Mouse (Mus musculus): ENCODE measurements around the gene Flywch1.
A peak's percentile ranks its signal among the peaks of the same experiment; 100 is the strongest.

Gene Flywch1

DNA sequence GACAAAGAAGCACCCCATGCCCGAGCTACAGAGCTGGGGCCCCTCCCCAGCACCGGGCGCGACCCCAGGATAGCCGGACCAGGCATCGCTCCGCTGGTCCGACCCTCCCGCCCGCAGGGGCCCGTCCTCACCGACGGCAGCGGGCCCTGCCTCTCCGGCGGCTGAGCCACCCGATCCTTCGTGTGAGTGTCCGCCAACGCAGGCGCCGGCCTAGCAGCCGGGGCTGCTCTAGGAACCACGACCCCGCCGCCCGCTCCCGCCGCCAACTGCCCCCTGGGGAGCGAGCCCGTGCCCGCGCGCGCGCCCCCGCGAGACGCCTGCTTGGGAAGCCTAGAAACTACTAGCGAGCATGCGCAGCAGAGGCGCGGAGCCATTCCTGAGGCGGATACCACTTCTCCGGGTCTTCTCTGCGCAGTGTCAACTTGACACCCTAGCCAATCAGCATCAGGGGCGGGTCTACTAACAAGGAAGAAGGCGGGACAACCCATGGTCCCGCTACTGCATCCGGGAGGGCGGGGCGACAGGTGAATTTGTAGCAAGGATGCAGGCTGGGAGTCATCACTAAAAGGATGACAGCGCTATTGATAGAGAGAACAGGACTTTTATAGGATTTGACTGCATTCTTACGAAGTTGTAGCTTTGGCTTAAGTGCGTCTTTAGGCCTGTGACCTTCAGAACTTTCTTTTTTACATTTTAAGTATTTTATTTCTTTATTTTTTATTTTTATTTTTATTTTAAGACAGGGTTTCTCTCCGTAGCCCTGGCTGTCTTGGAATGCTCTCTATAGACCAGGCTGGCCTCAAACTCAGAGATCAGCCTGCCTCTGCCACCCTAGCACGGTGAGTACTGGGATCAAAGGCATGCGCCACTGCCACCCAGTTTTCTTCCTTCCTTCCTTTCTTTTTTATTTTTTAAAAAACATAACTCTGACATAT is at the start of gene Flywch1:
Gene Flywch1, minus strand, starts transcription at position 319 of the 935 bp plus-strand sequence.
- DNase-seq (ENCODE audit: low spot score in 2 of 2): peak; percentile 99 to 100

DNA sequence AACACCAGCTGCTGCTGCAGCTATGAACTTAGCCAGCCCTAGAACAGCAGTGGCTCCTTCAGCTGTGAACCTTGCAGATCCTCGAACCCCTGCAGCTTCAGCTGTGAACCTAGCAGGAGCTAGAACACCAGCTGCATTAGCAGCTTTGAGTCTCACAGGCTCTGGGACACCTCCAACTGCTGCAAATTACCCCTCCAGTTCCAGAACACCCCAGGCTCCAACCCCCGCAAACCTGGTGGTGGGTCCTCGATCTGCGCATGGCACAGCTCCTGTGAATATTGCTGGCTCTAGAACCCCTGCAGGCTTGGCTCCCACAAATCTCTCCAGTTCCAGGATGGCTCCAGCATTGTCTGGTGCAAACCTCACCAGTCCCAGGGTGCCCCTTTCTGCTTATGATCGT is 49.3 kb upstream of the Flywch1 start:
- no peak for DNase-seq (ENCODE audit: low spot score in 2 of 2)

DNA sequence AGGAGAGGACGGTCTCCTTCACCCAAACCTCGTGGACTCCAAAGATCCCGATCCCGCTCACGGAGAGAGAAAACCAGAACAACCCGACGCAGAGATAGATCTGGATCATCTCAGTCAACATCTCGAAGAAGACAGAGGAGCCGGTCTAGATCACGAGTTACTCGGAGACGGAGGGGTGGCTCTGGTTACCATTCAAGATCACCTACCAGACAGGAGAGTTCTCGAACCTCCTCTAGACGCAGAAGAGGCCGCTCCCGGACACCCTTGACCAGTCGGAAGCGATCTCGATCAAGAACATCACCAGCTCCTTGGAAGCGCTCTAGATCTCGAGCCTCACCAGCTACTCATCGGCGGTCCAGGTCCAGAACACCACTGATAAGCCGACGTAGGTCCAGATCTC is 47.8 kb upstream of the Flywch1 start:
- no peak for DNase-seq (ENCODE audit: low spot score in 2 of 2)

DNA sequence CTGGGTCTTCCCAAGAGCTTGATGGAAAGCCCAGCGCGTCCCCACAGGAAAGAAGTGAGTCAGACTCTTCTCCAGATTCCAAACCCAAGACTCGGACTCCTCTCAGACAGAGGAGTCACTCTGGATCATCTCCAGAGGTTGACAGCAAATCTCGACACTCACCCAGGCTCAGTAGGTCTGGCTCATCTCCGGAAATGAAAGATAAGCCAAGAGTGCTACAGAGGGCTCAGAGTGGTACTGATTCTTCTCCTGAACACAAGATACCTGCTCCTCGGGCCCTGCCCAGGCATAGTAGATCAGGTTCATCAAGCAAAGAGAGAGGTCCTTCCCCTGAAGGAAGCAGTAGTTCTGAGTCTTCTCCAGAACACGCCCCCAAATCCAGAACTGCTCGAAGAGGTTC is 47.2 kb upstream of the Flywch1 start:
- no peak for DNase-seq (ENCODE audit: low spot score in 2 of 2)

DNA sequence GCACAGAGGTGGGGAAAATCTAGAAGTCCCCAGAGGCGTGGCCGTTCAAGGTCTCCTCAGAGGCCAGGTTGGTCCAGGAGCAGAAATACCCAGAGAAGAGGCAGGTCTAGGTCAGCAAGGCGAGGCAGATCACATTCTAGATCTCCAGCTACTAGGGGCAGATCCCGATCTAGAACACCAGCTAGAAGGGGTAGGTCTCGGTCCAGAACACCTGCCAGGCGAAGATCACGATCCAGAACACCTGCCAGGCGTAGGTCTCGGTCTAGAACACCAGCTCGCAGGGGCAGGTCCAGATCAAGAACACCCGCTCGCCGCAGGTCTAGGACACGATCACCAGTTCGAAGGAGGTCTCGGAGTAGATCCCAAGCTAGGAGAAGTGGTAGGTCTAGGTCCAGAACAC is 44.2 kb upstream of the Flywch1 start:
- DNase-seq (ENCODE audit: low spot score in 2 of 2): no peak

DNA sequence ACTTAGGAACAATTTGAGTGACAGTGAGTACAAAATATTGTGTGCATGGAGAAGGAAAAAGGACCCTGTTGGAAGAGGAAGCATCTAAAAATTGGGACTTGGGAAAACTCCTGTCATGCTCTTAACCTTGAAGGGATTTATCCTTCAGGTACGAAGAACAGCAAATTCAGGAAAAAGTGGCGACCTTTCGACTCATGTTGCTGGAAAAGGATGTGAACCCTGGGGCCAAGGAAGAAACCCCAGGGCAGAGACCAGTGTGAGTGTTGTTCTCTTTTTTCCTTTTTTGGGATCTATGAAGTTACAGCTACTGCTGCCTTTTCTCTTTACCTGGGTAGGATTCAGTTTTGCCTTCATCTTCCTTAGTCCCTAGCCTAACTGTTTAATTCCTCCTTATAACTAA is 36.5 kb upstream of the Flywch1 start:
- no peak for DNase-seq (ENCODE audit: low spot score in 2 of 2)

DNA sequence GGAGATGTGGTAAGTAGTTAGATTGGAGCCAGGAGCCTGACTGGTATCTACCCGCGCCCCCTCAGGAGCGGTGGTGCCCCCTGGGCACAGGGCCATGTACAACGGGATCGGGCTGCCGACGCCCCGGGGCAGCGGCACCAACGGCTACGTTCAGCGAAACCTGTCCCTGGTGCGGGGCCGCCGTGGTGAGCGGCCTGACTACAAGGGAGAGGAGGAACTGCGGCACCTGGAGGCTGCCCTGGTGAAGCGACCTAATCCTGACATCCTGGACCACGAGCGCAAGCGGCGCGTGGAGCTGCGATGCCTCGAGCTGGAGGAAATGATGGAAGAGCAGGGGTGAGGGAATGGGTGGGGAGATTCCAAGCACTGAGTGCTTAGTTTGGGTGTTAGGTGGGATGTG is 35.5 kb upstream of the Flywch1 start:
- peak in 1 of 2 experiments; percentile 40 for DNase-seq (ENCODE audit: low spot score in 2 of 2)

DNA sequence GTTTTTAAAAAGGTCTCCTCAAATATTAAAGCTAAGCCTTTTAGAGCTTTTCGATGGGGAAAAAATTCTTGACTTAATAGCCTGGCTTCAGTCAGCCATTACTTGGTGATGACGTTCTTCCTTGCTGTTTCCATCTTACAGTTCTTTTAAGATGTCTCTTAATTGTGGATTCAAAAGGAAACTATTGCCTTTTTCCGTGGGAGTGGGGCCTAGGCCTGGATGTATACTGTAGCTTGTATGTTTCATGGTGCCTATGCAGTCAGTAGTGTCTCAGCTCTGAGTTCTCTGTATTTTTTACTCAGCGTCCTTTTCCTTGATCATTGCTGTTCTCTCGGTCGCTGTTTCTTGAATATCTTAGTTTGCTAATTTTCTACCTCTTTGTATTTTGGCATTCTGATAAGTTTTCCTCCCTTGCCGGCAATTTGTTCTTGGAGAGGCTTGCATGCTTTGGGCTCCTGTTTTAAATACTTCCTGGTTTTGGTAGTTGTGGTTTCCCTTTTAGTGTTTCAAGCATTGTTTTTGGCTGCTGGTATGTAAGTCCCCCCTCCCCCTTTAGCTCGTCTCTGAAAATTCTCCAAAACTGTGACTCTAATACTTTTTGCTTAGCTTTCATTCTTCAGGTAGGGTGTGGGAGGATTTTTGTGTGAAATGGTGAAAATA is 33.2 kb upstream of the Flywch1 start:
- DNase-seq (ENCODE audit: low spot score in 2 of 2): no peak

DNA sequence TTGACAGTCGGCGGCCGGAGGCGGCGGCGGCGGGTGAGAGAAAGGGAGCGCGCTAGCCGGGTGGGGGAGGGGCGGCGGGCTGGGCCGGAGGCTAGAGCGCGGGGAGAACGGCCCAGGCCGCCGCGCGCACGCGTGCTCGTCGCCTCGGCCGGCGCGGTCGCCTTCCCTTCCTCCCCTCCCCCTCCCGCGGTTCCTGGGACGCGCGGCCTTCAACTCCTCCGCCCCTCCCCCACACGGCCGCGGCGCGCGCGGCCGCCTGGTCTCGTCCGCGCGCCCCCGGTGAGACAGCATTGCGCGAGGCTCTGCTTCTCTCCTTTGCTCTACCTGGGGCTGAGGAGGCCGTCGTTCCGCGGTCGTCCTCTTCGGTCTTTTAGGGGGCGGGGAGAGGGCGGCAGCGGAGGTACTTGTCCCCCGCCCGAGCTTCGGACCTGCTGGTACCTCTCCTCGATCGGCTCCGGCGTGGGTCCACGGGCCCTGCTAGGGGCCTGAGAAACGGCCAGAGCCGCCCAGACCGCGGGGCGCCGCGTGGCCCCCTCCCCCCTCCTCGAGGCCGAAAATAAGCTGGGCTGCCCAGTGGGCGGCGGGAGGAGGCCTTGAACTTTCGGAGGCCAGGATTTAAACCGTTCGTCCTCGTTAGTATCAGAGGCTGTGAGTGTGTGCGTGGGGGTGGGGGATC is 32.1 kb upstream of the Flywch1 start:
- peak; percentile 56 to 60 for DNase-seq (ENCODE audit: low spot score in 2 of 2)

DNA sequence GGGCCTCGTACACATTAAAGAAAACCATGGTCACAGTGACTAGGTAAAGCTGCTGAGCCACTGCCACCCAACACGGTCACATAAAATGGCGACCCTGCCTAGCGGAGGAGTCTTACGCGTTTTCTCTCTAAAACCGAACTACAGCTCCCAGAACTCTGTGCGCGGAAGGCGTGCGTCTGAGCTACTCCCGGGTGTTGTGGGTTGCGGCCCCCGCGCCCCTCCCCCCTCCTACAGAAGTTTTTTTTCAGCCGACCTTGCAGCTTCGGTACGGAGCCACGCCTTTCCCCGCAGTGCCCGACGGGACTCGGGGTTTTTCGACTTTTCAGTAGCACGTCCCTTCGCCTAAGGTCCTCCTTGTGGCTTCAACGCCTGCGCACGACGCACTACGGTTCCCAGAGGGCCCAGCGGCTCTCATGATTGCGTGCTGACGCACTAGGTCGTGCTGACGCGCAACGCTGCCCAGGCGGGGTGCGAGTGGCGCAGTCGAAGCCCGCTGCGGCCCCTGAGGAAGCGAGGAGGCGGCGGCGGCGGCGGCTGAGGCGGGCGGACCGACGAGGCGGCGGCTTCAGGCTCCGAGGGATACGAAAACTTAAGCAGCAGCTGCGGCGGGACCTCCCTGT is 31.5 kb upstream of the Flywch1 start:
- peak; percentile 97 to 98 for DNase-seq (ENCODE audit: low spot score in 2 of 2)

DNA sequence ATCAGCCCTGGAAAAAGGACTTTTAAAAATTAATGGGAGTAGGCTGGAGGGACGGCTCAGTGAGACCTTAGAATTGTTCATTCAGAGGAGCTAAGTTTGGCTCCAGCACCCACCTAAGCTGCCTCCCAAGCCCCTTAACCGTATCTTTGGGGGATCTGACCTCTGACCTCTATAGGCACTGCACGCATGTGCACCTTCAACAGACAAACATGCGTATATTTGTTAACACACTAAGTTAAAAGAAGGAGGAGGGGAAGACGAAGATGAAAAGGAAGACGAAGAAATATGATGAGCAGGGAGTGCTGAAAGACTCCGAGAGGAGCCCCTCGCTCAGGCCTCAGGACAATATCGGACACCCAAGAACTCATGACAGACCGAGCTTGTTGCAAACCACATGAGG is 30.2 kb upstream of the Flywch1 start:
- no peak for DNase-seq (ENCODE audit: low spot score in 2 of 2)

DNA sequence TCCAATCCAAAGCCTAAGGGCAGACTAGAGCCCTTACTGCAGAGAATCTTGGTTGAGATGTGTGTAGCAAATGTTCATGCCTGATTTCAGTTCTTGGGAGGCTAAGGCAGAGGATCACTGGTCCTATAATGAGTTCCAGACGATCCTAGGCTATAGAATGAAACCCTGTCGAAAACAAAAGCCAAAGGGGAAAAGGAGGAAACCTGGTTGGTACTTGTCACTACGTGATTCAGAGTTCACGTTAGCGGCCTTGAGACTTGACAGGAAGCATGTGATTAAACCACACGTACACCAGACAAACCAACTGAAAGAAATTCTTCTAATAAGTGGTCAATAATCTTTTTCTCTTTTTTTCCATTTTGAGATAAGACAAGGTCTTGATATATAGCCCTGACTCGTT is 25.9 kb upstream of the Flywch1 start:
- no peak for DNase-seq (ENCODE audit: low spot score in 2 of 2)

DNA sequence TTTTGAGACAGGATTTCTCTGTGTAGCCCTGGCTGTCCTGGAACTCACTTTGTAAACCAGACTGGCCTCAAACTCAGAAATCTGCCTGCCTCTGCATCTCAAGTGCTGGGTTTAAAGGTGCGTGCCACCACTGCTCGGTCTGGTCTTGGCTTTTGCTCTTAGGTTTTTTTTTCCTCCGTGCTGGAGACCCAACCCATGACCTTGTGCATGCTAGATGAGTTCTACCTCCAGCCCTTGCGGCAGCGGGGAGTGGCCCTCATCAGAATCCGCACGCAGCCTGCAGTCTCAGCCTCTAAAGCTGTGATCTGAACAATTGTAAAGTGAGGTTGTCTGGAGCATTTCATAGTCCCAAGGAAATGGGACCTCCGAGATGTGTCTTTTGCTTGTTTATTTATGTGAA is 23.9 kb upstream of the Flywch1 start:
- DNase-seq (ENCODE audit: low spot score in 2 of 2): no peak

DNA sequence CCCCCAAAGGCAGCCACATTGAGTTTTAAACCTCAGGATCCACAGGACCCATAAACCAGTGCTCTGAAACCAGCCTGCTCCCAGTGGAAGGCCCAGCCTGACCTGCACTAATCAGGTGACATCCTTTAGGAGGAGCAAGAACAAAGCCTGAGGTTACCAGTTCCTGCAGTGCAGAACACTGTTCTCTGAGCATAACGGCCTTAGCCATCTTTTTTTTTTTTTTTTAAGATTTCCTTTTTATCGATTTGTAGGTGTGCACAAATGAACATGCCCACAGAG is 19.6 kb upstream of the Flywch1 start:
- DNase-seq (ENCODE audit: low spot score in 2 of 2): no peak

DNA sequence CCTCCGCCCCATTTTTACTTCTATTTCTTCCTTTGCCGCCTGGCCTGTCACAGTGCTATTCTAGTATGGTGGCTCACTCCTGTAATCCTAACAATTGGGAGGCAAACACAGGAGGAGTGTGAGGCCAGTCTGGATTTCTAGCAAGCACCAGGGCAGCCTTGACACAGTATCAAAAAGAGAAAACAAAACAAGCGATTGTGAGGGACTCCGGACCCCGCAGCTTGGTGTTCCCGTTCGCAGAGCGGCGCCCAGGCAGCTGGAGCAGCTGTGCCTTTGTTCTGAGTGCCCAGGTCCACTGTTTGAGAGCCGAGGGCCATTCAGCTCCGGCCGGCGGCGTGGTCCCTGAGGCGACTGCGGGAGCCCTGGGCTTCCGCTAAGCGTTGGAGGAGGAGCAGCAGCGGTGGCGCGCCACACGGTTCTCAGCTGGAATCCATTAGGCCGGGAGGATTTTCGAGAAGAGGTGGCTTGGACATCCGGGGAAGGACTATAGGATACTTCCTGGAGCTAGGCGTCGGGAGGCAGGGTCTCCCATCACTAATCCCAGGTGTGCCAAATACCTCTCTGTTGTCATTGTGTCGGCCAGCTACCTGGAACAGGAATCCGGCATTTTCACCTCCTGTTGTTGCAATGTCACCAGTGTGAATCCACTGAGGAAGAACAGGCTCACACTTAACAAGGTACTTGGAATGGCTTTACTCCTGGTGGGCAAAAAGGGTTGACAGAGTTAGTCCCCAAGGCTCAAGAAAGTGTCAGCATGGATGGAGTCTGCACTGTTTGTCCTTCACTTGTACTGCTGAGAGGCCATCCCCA is 19.1 kb upstream of the Flywch1 start, which contains the start of gene Srrm2:
Gene Srrm2, plus strand, starts transcription at position 264 of the 810 bp plus-strand sequence.
- peak; percentile 47 to 60 for DNase-seq (ENCODE audit: low spot score in 2 of 2)

DNA sequence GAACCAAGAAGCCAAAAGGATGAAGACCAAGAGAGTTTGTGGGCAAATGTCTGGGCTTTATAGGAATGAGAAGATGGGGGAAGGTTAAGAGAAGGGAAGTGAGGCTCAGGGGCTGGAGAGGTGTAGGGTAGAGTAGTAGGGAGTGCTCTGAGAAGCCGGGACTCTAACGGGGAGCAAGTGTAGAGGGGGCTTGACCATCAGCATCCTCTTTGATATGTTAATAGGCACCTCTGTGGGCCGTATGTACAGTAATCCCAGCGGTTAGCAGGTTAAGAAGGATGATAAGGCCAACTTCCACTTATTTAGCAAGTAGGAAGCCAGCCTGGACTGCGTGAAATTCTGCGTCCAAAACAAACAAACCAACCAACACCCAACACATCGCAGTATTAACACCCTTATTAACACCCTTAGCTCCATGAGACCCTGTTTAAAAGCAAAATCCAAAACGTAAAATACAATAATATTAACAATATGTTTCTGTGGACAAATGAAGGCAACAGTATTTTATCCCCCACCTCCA is 18.4 kb upstream of the Flywch1 start:
- DNase-seq (ENCODE audit: low spot score in 2 of 2): no peak

DNA sequence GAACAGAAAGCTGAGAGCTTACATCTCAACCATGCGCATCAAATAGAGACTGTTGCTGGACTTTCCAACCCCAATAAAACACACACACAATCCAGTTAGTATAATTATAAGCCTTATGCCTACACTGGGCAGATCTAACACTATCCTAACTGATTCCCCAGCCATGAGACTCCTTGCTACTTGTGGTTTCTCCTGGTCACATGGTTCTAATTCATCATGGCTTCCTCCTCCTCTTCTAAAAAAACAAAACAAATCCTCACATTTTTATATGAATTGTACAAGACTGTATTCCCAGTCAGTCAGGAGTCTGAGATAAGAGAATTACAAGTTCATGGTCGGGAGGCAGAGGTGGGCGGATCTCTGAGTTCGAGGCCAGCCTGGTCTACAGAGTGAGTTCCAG is 17.6 kb upstream of the Flywch1 start:
- no peak for DNase-seq (ENCODE audit: low spot score in 2 of 2)

DNA sequence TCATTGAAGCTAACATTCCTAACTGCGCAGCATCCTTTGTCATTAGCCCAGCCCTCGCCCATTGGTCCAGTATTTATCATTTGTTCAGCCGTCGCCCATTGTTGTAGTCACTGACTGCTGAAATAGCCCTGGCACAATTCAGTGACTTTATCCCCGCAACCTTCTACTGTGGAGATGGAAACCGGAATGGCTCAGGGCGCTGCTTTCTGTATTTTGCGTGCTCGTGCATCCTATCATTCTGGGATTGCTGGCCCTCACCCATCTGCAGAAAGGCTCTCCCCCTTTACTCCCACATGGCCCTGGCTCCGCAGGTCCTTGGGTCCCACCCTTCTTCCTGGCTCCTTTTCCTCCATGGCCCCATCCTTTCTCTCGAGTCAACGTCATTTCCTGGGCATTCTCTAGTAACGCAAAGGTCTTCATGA is 15.1 kb upstream of the Flywch1 start:
- peak in 1 of 2 experiments; percentile 39 for DNase-seq (ENCODE audit: low spot score in 2 of 2)

DNA sequence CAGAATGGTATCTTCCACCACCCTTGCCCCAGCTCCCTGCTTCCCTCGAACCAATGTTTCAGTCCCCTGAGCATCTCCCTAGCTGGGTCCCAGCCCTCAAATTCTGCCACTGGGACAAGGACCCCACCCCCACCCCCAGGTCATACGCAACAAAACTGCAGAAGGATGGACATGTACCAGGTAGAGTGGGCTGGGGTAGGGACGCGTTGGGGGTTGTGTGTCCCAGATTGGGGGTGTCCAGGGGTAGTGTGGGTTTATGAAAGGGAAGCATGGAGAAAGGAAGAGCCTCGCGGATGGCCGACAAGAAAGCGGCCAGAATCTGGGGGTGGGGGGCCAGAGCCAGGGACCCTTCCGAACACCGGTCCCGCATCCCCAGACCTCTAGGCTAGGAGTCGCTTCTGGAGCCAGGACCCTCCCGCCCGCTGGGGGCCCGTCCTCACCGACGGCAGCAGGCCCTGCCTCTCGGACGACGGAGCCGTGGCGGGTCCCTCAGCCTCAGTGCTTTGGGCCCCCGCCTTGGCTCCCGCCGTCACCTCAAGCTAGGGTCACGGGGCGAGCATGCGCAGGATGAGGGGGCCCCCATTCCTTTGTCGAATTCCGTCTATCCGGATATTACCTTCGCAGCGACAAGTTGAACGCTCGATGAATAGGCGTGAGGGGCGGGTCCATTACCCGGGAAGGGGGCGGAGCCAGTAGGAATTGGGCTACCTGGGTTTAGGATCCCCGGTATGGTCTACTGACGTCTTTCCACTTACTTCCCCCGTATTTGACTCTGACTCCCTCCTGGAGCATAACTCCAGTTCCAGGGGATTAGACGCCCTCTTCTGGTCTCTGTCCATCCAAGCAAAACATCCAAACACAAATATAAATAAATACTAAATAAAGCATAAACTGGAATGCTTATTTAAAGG is 14.4 kb upstream of the Flywch1 start, which contains the start of gene Flywch2:
Gene Flywch2, minus strand, starts transcription at position 521 of the 911 bp plus-strand sequence.
- DNase-seq (ENCODE audit: low spot score in 2 of 2): peak; percentile 83 to 89

DNA sequence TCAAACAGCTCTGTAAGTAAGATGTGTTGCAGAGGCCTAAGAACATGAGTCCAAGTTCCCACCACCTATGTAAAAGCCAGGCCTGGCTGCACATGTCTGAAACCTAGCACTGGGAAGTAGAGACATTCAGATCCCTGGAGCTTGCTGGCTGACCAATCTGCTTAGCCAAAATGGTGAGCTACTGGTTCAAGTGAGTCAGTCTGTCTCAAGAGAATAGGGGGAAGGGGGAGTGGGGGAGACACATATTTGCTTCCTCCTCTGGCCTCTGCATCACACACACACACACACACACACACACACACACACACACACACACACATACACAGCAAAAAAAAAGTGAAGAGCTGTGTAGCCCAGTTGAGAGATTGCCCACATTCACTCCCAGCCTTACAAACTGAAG is 11.9 kb upstream of the Flywch1 start:
- DNase-seq (ENCODE audit: low spot score in 2 of 2): no peak
